Mouse (Mus musculus) CD4-positive helper T cell, adult 2 months (primary cell): ENCODE results near the gene Itsn2.
"Not testable (repeated sequence)": the region's sequence is repeated elsewhere in the genome, so short reads cannot be mapped to it uniquely, and the experiment has no call there.

Experiments
- DNase-seq: peaks from one replicate; pipeline ENCODE4 v3.0.0-alpha.2; 2012; ENCODE audit warnings: low read depth, missing footprints, low spot score

Itsn2 gene

GRCm38 (mm10) chr12:4708881-4709604, 116.6 kb downstream of the Itsn2 start:
- no peak for DNase-seq

- no peak for DNase-seq
Observed at GRCm38 (mm10) chr12:4709926-4710325, 117.5 kb downstream of the Itsn2 start.

- no peak for DNase-seq
Observed at GRCm38 (mm10) chr12:4713361-4713760, 120.9 kb downstream of the Itsn2 start.

DNA sequence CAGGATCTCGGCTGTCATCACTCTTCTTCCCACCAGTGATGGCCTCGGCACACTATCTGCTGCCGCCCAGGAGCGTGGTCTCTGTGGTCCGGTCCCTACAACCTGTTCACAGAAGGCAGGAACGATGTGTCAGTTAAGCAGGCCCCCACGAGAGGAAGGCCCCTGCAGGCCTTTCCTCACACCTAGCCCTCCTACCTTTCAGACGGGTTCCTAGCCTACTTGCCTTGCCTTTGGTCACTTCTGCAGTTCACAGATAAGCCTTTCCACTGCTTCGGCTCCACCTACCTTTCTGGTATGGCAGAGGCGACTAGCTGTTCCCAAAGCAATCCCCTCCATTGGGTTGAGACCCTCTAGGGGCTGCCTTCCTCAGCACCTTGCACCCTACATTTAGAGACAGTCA, 123.2 kb downstream of the Itsn2 start:
- DNase-seq = no peak

DNA sequence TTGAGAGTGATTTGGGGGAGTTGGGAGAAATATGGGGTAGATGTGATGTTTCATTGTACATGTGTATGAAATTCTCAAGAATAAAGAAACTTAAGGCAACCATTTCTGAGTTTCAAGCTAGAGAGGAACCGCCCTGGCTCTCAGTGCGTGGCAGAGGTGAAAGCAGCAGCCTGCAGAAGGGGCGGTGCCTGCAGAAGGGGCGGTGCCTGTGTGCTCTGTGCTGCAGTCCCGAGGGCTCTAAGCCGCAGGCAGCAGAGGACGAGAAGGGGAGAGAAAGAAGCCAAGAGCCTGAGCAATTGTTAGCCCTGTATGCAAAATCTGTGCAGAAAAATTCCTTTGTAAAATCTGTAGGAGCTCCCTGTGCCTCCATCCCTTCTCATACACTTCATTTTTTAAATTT, 125.0 kb downstream of the Itsn2 start:
- DNase-seq = peak; percentile 47

GRCm38 (mm10) chr12:4719066-4719761, 126.8 kb downstream of the Itsn2 start:
- no peak for DNase-seq

DNA sequence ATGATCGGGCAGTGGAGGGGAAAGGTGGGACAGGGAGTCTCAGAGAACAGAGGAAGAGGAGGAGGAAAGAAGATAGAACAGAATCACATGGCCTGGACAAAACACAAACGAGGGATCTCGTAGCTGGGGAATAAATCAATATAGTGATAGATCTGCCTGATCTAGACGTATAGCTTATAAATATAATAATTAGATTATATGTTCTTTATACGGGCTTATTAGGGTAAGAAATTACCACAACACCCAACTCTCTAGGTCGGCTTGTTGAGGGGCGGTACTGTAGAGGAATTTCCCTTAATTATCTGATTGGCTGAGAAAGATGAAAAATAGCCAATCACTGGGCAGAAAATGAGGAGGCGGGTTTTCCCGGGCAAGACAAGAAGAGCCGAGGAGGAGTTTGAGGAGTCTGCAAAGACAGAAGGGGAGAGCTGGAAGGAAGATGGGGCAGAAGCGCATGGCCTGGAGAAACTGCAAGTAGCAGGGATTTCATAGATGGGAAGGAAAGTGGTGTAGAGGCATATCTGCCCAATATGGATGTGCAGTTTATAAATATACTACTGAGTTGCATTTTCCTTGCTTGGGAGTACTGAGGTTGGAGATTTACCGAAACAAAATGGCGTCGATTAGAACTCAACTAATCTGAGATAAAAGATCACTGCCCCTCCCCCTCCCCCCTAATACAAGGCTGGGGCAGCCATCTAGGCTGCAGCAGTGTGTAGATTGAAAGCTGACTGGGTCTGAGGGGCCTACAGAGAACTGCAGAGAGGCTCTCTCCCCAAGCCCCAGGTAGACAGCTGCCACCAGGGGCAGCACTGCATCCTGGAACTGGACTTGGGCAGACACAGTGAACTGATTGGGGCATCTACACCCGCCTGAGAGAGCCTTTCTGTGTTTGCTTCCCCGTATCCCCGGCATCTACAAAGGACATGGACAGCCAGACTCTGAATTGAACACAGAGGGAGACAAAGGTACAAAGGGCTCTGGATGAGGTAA, 127.6 kb downstream of the Itsn2 start:
- no peak for DNase-seq

GRCm38 (mm10) chr12:4729165-4729564, 136.7 kb downstream of the Itsn2 start:
- no peak for DNase-seq

DNA sequence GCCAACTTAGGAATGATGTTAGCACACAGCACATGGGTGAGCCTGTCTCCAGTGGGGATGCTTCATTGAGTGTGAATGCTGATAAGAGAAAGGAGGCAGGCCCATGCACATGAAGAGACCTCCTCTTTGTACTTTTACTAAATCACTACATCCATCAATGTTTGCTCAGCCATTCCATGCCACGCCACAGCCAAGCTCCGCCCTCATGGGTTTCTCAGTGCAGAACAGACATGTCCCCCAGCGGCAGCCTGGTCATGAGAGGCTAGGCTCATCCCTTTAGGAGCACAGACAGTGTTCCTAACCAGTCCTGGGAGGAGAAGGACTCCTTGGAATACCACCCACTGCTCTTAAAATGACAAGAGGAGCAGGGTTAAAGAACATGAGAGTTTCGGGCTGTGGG, 139.2 kb downstream of the Itsn2 start:
- DNase-seq = no peak

DNA sequence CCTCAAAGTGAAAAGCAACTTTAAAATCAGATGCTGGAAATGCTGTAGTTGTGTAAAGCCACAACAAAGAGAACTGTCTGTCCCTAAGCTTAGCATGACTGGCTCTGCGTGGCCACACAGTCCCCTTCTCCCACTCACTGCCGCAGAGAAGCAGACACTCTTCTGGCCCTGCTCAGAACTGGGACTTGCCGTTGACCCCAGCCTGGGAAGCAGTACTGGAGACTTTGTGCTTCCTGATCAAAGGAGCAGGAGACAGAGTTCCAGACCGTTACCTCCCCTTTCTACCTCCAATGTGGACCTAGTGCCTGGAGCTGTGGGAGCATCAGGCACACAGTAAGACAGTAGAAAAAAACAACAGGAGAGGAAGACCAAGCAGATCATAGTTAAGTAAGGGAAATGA, 139.9 kb downstream of the Itsn2 start:
- DNase-seq = no peak

- no peak for DNase-seq
Observed at GRCm38 (mm10) chr12:4738031-4738576, 145.7 kb downstream of the Itsn2 start, which contains the start of gene Fam228a. Gene Fam228a (minus strand): TSS chr12:4738430.

DNA sequence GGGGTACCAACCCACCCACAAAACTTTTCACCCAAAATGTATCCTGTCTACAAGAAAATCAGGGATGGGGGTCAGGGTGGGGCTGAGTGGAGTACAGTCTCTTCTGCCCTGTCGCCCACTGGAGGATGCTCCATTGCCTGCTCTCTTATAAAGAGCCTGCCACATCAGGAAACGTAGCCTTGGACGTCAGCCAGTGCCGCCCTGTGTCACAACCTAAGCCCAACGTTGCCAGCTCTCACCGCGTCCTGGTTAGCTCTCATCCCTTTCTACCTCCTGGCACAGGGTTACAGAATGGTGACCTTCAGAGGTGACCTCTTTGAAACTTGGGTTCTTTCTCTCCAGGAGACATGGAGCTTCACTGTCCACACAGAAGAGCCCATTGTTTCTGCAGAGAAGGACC, 148.4 kb downstream of the Itsn2 start:
- no peak for DNase-seq

GRCm38 (mm10) chr12:4742183-4742582, 149.7 kb downstream of the Itsn2 start:
- no peak for DNase-seq

DNA sequence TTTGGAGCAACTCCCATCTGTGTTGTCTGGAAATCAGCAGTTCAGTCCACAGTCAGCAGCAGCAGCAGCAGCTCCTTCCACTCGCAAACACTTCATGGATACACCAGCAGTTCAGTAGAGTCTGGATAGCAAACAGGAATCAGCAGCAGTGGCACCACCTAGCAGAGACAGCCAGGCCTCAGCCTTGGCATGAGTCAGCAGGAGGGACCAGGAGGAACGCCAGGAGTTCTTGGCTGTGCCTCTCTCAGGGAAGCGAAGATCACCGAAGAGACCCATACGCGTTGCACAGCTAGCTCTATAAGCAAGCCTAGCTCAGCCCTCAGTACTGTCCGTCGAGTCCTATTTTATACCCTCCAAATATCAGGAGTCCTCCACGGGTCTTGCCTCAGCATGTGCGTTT, 152.0 kb downstream of the Itsn2 start:
- no peak for DNase-seq

GRCm38 (mm10) chr12:4754451-4754850, 162.0 kb downstream of the Itsn2 start:
- not testable (repeated sequence) for DNase-seq

DNA sequence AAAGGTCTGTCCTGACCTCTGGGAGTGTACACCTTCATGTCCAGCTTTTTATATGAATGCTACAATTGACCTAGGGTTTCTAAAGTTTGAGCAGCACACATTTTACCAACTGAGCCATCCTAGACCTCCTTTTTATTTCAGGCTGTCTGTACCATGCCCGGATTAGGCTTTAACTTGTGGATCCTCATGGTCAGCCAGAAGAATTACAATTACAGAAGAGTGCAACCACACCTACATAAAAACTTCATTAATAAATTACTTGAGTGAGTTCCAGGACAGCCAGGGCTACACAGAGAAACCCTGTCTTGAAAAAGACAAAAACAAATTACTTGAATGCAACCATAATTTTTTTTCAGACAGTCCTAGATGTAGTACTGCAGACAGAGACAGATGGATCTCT, 164.6 kb downstream of the Itsn2 start:
- DNase-seq = no peak
